Mouse (Mus musculus) right cerebral cortex, postnatal 36 days (tissue): Measurements from ENCODE around the gene Ppil2.
A peak's percentile ranks its signal among the peaks of the same experiment; 100 is the strongest.

ENCODE experiments used
- DNase-seq, 2 experiments: peaks; one replicate each; pipeline ENCODE4 v3.0.0; 2022; ENCODE audit warnings: low spot score in 2 of 2, mixed read lengths in 1 of 2

The Ppil2 gene

DNA sequence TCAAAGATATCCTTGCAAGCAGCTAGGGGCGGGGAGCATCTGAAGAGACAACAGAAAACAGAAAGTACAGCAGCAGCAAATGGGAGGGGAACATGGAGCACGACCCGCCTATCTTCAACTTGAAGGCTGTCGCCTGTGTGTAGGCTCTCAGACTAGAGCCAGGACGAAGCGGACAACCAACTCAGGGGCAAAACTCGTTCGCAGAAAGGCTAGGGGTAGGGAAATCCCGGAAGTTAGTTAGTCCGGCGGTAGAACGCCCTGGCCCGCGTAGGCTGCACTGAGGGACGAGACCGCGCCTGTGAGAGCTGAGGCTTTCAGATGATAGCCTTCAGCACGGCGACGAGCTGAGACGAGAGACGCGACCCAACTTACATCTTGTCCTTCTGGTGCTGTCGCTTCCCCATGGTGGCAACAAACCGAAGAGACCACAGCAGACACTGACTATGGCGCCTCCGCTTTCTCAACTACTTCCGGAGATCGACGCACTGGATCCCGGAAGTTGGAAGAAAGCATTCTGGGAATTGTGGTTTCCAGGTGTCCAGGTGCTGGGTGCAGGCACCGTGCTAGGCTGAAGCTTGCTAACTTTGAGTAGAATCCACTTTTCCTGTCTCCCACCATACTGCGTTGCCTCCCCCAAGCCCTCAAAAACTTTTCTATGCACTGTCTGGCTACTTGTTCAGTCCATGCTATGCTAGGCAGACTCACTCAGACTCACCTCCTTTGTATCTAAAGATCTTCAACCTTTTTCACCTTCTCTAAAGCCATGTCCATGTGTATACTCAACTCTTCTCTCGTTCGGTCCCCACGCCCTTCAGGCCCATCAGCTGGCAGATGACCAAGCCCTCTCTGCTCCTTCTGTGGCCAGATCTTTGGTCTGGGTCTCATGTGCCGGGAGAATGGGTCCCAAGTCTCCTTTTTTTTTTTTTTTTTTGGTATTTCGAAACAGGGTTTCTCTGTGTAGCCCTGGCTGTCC, at the start of gene Ppil2:
Gene Ppil2, minus strand, starts transcription at position 487 of the 973 bp plus-strand sequence.
- DNase-seq, result peak; percentile 61 to 77

- no peak for DNase-seq
These were observed 43.3 kb upstream of the Ppil2 start for GRCm38 (mm10) chr16:17154346-17154745.

DNA sequence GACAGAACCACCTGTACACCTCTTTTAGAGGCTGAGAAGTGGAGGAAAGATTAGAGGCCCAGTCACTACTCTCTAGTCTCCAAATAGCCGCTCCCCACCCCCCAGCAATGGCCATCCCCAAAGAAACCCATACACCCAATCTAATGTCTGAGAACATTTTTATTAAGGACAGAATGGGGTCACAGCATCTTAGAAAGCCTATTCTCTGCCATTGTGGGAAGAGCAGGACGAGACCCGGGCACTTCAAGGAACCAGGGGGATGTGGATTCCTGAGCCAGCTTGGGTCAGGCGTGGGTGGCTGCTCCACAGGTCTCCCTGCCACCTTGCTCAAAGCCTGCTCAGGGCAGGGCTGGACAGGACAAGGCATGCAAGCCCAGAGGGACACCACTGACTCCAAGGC, 40.8 kb upstream of the Ppil2 start:
- DNase-seq, result no peak

DNA sequence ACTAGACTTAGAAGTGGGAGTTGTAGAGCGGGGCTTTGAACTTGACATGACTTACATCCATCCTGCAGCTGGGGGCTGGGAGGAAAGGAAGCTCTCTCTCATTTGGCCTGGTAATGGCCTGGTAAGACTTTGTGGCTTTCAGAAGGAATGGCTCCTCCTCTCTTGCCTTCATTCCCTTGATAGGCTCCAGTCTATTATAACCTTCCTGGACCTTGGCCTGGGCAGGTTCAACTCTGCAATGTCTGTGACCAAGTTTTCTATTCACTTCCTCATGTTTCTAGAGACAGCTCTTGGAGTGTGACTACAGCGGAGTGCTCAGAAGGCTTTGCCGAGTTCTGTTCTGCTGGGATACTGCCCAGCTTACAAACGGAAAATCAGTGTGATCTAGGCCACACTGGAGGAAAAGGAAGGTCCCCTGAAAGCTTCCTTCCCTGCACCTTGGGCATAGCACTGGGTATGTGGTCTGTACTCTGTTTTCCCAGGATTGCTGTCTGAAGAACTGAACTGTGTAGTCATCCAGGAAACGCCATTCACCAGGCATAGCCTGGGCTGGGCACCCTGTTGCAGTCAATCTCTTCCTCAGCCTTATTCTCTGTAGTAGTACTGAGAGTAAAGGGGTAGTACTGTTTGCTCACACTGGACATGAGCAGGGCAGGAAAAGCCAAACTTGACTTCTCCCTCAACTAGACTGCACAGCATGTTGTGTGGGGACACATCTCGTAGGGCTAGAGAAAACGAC, 39.6 kb upstream of the Ppil2 start:
- DNase-seq, result no peak

DNA sequence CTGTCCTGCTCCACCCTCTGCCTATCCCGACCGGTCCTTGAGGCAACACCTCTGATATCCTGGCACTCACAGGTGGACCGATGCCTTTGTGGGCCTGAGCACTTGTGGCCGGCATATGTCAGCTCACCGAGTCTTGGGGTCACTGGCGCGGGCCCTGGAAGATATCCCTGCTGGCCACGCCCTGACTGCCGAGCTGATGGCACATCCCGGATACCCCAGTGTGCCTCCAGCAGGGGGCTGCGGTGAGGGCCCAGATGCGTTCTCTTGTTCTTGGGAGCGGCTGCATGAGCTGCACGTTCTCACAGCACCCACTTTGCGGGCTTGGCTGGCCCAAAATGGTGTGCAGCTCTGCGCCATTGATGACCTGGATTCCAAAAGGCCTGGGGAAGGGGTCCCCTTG, 37.0 kb upstream of the Ppil2 start:
- peak in 1 of 2 experiments; percentile 18 for DNase-seq

- DNase-seq, result peak in 1 of 2 experiments; percentile 24
These were observed 36.4 kb upstream of the Ppil2 start for GRCm38 (mm10) chr16:17147391-17147929.

- DNase-seq, result peak; percentile 69 to 77
These were observed 35.7 kb upstream of the Ppil2 start, which contains the start of gene Ccdc116 for GRCm38 (mm10) chr16:17146772-17147235. Gene Ccdc116 (minus strand): TSS chr16:17147229.

- DNase-seq, result no peak
These were observed 33.3 kb upstream of the Ppil2 start, which contains the start of gene Ydjc for GRCm38 (mm10) chr16:17144339-17144738. Gene Ydjc (plus strand): TSS chr16:17144621.

- no peak for DNase-seq
These were observed 26.3 kb upstream of the Ppil2 start for GRCm38 (mm10) chr16:17137355-17137754.

GRCm38 (mm10) chr16:17132906-17133200, 21.8 kb upstream of the Ppil2 start:
- no peak for DNase-seq

GRCm38 (mm10) chr16:17132089-17132905, 21.2 kb upstream of the Ppil2 start, which contains the start of gene Sdf2l1:
Gene Sdf2l1 (minus strand): TSS chr16:17132383.
- DNase-seq, result peak; percentile 96 to 97

- no peak for DNase-seq
These were observed 20.4 kb upstream of the Ppil2 start for GRCm38 (mm10) chr16:17131191-17132088.

DNA sequence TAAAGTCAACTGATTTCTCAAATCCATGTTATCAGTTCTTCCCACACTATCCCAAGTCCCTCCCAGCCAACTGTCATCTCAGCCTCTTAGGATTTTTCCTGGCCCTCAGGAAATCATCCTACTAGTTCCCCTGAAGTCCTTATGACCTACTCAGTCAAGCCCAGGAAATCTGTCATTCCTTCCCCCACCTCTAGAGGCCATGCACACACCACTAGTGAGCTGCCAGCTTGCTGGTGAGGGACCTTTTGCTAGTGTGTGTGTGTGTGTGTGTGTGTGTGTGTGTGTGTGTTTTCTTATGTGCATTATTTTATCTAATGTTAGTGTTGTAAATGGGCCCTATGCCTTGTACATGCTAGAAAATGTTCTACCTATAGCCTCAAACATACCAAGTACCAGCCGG, 16.2 kb upstream of the Ppil2 start:
- no peak for DNase-seq

DNA sequence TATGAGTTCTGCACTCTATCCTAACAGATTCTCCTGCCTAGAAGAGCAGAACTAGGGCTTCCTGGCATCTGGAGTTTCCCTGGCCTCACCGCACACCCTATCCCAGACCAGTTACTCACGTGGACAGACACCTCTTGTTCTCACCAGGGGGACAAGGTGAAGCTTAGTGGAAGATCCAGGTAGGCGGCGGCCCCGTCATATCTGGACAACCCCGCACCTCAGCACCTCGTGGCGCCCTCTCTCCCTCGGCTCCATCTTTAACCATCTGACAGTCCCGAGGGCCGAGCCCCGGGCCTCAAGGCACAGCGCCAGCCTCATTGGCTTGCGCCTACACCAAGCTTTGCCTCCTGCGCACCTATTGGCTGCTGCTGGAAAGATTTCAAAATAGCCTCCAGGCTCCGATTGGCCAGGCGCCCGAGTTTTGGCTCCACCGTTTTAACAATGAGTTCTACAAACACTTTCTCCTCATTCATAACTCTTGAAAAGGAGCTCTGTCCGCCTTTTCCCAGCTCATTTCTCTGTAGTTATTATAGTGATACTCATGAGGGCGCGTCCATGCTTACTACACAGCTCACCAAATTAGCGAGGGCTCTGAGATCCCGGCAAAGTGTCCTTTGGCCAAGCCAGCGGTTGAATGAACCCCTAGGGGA, 13.9 kb upstream of the Ppil2 start, which contains the start of gene 2610318N02Rik:
Gene 2610318N02Rik, minus strand, starts transcription at position 297 of the 650 bp plus-strand sequence.
- DNase-seq, result peak; percentile 48 to 63

- DNase-seq, result no peak
These were observed 13.2 kb upstream of the Ppil2 start for GRCm38 (mm10) chr16:17124119-17124870.

- no peak for DNase-seq
These were observed 10.5 kb upstream of the Ppil2 start for GRCm38 (mm10) chr16:17121569-17121968.

DNA sequence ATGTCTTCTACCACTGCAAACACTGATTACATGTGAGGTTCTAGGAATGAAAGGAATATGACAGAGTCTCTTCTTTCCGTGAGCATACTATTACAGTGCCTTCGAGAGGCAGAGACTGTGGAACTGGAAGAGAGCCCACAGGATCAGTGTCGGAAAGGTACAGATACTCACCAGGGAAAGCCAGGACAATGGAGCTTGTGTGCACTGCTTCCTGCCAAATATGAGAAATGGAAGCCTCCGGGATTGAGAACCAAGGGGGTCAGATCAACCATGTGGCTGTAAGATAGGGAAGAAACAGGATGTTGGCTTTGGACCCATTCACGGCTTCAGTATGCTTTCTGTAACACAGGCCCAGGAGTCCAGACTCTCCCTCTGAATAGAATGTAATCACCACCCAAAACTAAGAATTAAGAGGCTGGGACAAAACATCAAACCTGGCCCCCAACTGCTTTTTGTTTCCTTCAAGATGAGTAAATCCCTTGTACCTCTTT, 6.3 kb upstream of the Ppil2 start:
- DNase-seq, result no peak

- DNase-seq, result no peak
These were observed 6.5 kb downstream of the Ppil2 start for GRCm38 (mm10) chr16:17104600-17104999.
